Mouse (Mus musculus): ENCODE measurements around the gene Cmtm6.

Gene Cmtm6

DNA sequence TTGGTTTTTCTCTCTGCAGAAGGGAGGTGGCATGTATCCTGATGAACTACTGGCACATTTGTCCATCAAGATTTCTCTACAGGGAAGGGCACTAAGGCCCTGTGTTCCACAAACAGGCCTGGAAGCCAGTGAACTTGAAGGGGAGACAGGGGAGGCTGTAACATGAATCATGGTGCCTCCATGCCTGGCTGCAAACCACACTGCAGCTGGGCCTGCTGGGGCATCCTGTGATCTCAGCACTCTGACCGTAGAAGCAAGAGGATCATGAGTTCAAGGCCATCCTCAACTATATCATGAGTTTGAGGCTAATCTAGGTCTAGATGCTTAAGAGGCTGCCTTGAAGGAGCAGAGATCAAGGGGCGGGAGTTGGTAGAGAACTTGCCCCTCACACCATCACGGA, 45.4 kb downstream of the Cmtm6 start:
- peak; percentile 54 for DNase-seq

- DNase-seq, result peak; percentile 37
These were observed 46.5 kb downstream of the Cmtm6 start for GRCm38 (mm10) chr9:114777178-114778046.

DNA sequence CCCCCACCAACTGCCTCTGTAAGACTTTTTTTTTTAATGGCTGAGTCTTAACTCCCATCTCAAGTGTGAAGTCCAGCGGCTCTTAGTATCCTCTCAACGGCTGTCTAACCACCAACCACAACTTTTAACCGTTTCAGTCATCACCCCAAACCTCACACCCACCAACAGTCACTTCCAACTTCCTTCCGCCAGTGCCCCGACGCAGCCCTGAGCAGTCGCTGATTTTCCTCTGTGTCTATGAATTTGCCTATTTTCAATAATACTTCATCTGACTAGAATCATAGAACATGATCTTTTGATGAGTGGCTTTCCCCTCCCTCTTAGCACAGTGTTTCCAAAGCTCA, 47.1 kb downstream of the Cmtm6 start:
- peak; percentile 53 for DNase-seq

DNA sequence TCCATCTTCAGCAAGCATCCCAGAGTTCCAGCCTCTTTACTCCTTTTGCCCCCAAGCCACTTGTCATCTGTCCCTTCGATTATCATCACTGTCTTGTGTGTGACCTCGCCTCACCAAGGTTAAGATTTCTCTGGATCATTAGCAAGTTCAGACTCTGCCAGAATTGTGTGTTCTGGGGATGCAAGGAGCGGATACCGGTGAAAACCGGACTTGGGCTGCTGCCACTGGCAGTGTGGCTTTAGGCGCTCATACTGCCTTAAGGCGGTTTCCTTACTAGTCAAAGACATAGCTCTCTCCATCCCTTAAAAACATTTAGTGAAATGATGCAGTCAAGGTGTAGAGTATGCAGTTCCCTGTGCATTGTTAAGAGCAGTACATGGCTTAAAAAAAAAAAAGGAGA, 48.0 kb downstream of the Cmtm6 start:
- no peak for DNase-seq

DNA sequence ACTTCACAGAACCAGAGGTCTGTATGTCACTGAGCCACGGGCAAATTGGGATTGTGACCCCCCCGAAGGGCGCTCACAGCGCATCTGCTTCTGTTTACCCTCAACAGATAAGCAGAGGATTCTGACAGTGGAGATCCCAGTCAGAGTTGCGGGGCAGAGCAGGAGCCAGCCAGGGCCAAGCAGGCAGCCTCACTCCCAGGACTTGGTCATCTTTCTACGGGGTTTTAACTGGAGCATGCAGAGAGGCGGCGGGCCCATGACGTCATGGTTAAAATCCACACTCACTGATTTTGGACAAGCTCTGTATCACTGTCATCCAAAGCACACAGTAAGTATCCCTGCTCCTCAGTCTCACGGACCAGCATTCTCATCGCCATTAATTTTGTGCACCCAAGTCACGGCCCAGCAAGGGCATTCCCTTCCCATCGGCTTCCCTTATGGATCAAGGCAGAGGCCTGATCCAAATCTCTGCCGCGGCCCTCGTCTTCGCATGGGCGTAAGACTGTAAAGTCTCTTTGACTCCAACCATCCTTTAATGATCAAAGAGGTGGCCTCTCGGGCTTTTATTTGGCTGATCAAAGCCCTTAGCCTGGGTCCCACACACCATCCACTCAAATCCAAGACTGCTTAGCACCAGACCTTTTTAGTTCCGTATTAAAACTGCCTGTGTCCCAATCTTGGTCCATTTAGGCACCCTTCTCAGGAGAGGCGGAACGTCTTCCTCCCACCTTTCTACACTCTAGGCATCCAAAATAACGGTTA, 49.2 kb downstream of the Cmtm6 start:
- DNase-seq, result peak; percentile 55

DNA sequence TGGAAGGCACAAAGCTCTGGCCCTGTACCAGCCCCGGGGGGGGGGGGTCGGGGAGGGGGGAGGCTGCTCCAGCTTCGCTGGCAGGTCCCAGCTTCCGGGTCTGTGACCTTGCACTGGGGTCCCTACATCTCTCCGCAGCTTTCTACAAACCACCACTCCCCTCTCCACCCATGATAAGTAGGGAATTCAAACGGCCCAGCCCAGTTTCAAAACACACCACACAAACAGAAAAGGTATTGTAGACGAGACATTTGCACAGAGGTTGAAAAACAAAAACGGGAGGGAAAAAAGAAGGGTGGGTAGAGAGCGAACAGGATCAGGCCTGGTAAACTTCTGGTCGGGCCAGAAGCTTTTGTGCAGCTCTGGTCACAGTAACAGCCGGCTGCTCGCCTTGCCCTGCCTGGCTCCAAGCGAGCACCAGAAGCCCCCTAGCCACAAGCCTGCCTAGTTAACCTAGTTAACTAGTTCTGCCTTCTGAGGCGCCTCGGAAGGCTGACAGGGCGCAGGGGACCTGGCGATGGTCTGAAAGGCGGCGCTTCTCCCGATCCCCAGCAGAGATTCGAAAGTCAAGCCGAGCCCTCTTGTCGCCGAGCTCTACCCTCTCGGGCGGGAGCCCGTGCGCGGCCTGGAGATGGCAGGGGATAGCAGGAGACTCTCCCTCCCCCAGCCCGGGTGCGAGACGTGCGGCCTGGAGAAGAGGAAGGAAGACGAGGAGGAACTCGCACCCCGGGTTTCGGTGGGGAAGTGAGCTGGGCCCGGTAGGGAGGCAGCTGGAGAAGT, 50.0 kb downstream of the Cmtm6 start:
- DNase-seq, result peak; percentile 76

GRCm38 (mm10) chr9:114781526-114782212, 50.8 kb downstream of the Cmtm6 start, which contains the start of gene Cmtm7:
Cmtm7 (minus strand) TSS chr9:114781856.
- DNase-seq, result peak; percentile 79

- no peak for DNase-seq
These were observed 54.7 kb downstream of the Cmtm6 start for GRCm38 (mm10) chr9:114785432-114786125.

DNA sequence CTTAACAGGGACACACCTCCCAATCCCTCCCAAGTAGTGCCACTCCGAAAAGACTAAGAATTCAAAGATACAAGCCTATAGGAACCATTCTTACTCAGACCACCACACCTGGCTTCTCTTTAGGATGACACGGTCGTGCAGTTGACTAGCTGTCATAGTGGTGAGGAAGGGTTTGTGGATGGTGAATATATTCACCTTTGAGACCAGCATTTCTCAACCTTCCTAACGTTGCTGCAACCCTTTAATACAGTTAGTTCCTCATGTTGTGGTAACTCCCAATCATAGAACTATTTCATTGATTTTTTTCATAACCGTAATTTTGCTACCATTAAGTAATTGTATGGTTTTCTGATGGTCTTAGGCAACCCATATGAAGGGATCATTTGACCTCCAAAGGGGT, 56.2 kb downstream of the Cmtm6 start:
- no peak for DNase-seq

DNA sequence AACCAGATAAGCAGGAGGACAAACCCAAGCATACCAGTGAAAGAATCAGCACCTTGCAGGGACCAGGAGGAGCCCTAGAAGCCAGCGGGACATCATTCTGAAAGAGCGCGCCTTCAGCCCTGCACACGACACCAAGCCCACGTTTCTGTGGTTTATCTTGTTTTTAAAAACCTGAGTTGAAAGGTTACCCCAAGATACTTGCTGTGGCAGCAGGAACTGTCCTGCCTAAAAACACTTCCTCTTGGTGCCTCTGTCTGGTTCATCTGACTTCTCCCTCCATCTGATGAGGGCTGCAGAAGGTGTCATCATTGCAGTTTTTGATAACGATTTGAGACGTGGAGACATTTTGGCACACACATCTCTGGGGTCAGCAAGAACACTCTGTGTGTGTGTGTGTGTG, 56.8 kb downstream of the Cmtm6 start:
- DNase-seq, result no peak

DNA sequence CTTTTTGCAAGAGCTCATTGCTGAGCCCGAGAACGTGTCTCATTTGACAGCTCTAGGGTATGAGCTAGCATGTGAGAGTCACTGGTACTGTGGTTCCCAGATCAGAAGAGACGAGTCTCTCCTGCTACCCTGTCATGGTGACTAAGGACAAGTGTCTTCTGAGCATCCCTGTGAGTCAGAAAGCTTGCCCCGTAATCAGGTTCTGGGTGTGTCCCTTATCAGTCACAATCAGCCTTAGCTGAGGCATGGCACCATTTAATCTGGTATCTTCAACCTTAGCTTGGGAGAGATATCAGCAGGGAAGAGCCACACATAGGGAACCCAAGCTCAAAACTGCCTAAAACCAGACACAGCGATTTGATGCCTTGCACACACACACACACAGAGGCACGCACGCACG, 57.8 kb downstream of the Cmtm6 start:
- no peak for DNase-seq

DNA sequence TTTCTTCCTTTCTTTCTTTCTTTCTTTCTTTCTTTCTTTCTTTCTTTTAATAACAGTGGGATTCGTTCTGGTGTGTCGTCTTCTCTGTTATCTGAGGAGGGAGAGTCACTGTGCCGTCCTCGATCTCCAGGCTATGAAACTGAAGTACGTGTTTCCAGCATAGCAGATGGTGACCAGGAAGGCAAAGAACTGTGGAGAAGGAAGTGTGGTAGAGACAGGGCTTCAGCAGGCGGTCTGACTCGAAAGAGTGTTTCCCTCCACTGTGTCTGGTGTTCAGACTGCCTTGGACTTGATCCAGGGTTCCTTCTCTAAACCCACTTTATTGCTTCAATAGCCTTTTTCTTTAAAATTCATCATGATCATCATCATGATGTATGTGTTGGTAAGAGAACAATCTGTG, 58.6 kb downstream of the Cmtm6 start:
- no peak for DNase-seq

DNA sequence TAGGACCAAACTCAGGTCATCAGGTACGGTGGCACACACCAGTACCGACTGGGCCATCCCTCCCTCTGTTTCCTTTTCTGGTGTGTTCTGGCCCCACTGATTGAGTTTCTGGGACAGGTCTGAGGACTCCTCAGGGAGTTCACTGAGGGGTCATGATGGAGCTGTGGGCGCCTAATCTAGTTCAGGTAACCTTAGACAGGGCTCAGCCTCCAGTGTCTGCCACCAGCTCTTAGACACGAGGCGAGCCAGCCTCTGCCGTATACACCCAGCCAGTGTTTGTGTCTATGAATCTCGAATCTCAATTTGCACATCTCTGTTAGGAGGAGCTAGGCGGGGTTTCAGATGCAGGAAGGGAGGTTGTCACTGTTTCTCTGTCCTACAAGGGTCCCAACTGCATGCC, 59.1 kb downstream of the Cmtm6 start:
- no peak for DNase-seq

GRCm38 (mm10) chr9:114793764-114794295, 62.9 kb downstream of the Cmtm6 start:
- no peak for DNase-seq

- DNase-seq, result no peak
These were observed 63.6 kb downstream of the Cmtm6 start for GRCm38 (mm10) chr9:114794491-114794890.

DNA sequence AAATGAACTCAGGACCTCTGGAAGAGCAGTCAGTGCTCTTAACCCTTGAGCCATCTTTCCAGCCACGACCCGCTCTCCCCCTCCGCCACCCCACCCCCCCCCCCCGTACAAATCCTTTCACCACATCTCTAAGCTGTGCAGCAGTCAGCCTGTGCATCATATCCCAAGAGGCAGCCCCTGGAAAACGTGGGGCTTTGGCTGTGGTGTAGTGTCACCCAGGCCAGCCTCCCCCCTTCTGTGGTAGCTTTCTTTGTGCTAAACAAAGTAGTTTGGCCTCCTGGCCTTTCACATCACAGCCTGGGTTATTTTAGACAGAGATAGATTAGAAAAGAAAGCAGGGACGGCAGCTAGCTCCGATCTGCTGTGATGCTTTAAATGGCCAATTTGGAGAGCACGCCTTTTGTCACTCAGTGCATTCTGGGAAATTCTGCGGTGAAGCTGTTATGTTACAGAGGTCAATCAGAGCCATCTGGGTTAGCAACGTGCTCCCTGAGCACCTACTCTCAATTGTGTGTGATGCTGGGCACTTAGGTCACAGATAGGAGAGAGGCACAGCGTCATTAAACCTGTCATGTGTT, 65.6 kb downstream of the Cmtm6 start:
- DNase-seq, result no peak

GRCm38 (mm10) chr9:114797329-114798004, 66.6 kb downstream of the Cmtm6 start:
- DNase-seq, result peak; percentile 82

GRCm38 (mm10) chr9:114798845-114799244, 67.9 kb downstream of the Cmtm6 start:
- DNase-seq, result no peak

All from thymus, postnatal 4 days (tissue).